Mouse (Mus musculus) lung, postnatal 10 days (tissue): ENCODE data around the gene Epn1.

Source experiments
- DNase-seq: peaks from one replicate; pipeline ENCODE4 v3.0.0; 2021

Gene Epn1

DNA sequence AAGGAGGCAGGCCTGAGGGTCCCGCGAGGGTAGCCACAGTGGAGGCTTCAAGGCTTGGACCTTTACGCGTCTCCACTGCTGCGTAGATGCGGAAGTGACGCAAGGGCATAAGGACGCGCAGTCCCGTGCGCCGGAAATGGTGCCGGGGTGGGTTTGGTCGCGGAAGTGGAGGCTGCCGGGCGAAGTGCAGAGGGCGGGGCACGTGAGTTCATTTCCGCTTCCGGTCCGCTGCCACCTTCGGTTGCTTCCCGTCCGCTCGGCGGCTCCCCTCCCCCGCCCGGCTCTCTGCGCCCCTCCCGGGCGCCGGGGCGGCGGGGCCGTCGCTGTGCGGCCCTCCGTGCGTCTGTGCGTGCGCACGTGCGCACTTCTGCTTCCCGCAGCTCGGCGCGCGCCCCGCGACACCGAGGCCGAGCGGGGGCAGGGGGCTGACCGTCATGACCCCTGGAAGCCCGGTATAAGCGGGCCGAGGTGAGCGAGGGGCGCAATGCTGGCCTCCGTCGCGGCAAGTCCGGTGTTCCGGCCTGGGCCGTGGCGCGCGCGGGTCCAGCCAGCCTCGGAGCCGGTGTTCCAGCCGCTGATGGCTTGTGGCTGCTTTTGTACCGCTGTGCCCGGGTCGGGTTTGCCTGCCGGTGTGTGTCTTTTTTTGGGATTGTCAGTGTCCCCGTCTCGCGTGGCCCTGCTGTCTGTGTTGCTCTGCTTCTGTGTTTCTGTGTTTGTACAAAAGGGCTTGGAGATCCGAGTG lies at the start of gene Epn1:
TSS of gene Epn1 (plus strand) at position 226 of the 742 bp plus-strand sequence.
- peak; percentile 98 for DNase-seq

DNA sequence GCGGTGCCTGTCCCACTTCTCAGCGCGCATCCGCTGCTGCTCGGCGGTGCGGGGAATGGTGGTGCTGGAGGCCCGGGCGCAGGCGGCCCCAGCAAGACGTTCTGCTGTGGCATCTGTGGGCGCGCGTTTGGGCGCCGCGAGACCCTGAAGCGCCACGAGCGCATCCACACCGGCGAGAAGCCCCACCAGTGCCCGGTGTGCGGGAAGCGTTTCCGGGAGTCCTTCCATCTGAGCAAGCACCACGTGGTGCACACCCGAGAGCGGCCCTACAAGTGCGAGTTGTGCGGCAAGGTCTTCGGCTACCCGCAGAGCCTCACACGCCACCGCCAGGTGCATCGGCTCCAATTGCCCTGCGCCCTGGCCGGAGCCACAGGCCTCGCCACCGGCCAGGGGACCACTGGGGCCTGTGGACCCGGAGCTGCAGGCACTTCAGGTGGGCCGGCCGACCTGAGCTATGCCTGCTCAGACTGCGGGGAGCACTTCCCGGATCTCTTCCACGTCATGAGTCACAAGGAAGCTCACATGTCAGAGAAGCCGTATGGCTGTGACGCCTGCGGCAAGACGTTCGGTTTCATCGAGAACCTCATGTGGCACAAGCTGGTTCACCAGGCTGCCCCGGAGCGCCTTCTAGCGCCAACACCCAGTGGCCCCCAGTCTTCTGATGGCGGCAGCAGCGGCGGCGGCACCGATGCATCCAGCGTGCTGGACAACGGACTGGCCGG lies 49.3 kb upstream of the Epn1 start:
- no peak for DNase-seq

DNA sequence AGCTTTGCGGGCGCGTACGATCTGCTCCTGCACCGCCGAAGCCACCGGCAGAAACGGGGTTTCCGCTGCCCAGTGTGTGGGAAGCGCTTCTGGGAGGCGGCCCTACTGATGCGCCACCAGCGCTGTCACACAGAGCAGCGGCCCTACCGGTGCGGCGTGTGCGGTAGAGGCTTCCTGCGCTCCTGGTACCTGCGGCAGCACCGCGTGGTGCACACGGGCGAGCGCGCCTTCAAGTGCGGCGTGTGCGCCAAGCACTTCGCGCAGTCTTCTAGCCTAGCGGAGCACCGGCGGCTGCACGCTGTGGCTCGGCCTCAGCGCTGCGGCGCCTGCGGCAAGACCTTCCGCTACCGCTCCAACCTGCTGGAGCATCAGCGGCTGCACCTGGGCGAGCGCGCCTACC lies 48.5 kb upstream of the Epn1 start:
- no peak for DNase-seq

DNA sequence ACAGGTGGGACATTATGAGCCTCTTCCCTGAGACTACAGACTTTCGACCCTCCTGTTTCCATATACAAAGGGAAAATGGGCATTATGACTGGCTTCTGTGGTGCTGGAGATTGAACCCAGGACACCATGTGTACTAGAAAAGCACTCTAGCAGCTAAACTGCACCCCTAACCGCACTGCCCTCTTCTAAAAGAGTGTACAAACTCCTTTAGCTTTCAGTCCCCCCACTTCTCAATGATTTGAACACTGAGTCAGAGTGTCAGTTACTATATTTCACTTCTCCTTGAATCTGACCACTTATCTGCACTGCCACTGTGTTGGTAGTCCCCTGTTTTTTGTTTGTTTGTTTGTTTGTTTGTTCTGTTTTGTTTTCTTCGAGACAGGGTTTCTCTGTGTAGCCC lies 46.2 kb upstream of the Epn1 start, which contains the start of gene 4632433K11Rik:
TSS of gene 4632433K11Rik (plus strand) at position 301 of the 400 bp plus-strand sequence.
- DNase-seq = no peak

DNA sequence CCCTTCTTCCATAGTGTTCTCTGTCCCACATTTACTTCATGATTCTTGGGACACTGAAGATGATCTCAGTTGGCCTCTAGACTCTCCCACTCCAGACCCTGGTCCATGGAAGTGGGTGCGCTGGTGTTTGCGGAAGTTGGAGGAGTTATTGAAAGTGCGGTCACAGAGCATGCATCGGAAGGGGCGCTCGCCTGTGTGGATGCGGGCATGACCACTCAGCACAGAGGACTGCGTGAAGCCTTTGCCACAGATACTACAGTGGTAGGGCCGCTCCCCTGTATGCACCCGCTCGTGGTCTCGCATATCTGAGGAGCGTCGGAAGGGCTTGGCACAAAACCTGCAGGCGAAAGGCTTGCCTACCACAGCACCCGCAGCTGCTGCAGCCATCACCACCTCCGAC lies 44.4 kb upstream of the Epn1 start:
- DNase-seq = no peak

DNA sequence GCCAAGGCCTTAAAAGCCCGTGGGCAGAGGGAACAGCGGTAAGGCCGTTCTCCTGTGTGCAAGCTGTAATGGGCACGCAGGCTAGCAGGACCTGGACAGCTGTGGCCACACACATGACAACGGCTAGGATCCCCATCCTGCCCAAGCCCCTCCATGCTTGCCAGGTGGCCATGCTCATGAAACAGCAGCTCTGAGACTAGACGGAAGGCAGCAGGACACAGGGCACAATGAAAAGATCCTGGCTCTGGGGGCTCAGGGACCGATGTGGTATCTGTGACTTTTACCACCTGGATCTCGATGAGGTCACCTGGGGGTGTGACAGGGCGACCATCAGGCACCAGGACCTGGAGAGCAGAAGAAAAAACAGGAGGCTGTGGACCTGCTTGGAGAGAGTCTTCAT lies 43.9 kb upstream of the Epn1 start:
- no peak for DNase-seq

DNA sequence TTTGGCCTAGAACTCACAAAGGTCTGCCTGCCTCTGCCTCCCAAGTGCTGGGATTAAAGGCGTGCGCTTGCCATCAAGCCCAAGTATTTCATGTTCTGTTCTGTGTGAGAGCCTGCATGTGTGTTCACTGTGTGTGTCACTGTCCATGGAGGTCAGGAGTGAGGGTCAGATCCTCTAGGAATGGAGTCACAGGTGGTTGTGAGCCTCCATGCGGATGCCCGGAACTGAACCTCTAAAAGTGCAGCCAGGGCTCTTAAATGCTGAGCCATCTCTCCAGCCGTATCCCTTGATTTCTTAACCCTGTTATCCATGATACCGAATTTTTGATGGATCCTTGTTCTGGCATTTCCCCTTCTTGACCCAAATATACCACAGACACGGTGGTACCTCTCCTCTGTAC lies 43.0 kb upstream of the Epn1 start:
- DNase-seq = no peak

DNA sequence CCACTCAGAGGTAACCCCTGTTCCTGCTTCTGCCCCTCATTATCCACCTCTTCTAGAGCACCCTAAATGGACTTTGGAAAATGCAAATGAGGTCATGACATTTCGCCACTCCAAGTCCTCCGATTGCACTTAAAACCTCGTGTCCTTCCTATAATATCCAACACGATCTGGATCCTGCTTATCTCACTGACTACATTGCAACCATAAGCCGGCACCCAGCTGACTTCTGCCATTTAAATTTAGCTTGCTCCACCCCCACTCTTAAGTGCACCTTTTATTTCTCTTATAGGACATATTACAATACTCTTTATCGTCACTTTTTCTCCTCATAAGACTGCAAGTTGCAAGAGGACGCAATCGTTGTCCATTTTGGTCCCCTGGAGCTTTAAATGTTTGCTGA lies 42.6 kb upstream of the Epn1 start:
- no peak for DNase-seq

DNA sequence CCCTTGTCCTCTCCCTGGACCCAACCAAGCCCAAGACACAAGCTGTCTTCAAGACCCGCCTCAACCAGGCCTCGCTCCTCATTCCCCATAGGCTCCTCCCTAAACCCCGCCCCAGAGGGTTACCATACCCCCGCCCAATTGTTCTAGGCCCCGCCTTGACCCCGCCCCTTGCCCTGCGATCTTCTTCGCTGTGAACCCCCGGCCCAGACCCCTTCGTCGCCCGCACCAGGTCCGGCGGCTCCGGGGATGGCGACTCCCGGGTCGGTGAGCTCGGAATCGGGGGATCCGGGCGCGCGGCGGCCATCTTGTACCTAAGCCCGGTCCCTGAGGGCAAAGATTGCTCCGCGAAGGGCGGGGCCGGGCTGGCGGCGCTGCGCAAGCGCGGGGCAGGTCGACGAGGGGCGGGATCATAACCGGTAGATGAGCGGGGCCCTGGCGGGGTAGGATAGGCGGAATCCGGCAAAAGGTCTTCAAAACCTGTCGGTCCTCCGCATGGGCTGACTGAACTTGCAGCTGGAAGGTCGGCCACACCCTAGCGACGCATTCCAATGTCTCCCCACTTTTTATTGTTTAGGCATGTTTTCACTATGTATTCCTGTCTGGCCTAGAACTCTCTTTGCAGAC lies 41.8 kb upstream of the Epn1 start, which contains the start of gene Zfp784:
TSS of gene Zfp784 (minus strand) at position 338 of the 624 bp plus-strand sequence.
- peak; percentile 97 for DNase-seq

DNA sequence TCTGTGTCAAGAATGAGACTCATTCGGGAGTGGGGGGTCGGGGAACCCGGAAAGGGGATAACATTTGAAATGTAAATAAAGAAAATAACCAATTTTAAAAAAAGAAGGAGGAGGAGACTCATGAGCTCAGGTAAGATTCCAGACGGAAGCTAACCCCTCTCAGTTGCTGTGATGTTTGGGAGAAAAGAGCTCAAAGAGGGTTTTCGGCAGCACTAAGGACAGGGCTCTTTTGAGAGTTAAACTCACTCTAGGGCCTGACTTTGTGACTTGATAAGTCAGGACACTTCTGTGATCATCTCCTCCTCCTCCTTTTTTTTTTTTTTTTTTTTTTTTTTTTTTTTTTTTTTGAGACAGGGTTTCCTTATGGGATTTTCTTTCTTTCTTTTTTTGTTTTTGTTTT lies 41.1 kb upstream of the Epn1 start:
- no peak for DNase-seq

DNA sequence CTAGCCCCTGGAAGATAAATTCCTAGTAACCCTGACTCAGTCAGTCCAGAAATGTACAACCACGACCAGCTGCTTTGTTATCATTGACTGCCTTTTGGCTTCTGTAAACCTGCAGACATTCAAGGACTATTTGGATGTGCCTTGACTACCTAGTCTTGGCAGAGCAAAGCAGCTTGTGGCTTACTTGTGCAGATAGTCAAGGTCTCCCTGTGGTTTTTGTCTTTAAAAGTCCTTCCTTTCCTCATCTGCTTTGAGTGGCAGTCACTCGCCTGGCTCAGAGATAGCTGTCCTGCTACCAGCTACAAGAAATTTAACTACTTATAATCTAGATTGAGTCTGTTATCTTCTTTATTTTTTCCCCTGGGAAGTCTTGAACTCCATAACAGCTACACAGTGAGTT lies 35.1 kb upstream of the Epn1 start:
- DNase-seq = no peak

DNA sequence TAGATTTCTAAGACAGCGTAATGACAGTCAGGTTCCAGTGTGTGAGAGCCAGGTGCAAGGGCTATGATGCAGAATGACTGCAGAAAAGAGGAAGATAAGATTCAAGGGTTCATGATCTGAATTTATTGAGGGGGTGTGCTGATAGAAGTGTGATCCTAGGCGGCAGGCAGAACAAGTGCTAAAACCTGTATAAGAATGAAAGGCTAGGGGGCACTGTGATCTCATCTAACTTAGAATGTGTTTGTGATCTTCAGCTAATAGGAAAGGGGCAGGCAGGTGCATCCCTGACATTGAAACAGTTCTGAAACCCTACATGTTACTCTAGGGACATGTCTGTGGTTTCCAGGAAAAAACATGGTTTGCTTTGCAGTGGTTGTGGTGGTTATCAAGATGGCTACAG lies 33.9 kb upstream of the Epn1 start:
- DNase-seq = no peak

DNA sequence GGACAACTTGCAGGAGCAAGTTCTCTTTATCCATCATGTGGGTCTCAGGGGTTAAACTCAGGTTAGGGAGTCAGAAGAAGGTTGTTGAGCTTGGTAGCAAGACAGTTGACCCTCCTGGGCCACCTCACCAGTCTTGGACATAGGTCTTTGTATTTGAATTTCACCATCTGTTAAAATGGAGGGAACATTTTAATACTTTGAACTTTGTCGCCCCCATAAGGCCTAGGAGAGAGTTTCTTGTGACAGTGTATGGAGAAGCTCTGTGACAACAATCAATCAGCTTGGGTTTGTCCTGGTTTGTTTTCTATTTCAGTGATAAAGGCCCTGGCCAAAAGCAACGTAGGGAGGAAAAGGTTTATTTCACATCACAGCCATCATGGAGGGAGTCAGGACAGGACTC lies 32.7 kb upstream of the Epn1 start:
- peak; percentile 69 for DNase-seq

DNA sequence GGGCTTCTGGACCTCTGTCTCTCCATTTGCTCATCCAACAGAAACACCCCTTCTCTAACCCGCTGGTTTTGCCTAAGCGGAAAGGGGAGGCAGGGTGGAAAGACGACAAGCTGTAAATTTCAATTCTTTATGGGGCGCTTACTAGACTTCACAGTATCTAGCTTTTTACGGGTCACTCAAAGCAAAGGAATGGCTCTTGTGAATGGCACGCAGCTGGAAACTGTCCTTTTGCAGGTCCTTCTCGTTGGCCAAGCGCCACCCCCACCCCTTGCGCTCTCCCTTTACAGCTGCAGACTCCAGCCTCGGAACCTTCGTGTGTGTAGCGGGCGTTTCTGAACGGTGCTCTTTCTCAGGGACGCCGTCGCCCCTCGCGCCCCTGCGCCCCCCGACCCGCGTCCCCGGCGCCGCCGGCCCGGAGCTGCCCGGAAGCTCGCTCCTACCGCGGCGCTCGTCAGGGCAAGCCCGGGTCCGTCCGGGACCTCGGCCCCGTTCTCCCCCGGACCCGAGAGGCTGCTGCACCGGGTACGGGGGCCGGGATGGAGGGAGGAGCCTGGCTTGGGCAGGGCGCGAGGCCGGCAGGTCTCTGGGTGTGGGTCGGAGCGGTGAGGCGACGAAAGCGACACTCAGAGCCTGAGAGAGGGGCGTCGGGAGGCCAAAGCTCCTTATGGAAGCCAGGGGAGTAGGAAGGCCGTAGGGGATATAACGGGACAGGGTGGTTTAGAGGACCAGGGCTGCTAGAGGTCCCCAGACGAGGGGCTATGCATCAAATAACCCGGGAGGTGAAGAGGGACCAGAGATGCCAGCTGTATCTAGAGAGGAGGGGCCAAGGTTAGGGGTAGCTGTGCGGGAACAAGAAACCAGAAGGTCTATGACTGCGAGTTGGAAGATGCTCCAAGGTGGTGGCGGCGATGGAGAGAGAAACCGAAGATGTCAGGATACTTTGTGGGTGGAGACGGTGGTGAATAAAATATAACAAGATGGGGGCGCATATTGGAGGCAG lies 28.5 kb upstream of the Epn1 start, which contains the start of gene Zfp580:
TSS of gene Zfp580 (plus strand) at position 346 of the 1,000 bp plus-strand sequence.
- DNase-seq = peak; percentile 88

DNA sequence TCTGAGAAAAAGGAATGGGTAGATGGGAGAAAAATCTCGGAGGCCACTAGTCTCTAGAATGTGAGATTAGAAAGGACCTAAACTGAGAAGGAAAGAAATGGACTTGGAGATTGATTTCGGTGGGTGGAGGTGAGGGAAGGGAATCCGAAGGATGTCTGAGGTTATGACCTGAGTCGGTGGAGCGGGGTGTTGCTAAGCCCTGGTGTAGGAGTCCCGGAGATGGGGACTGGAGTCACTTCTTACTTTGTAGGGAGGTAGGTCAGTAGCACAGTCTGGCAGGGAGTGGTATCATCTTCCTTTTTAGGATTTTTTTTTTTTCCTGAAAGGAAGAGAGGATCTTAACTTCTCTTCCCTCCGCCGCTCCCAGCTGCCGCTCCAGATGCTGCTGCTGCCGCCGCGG lies 27.6 kb upstream of the Epn1 start:
- DNase-seq = no peak

DNA sequence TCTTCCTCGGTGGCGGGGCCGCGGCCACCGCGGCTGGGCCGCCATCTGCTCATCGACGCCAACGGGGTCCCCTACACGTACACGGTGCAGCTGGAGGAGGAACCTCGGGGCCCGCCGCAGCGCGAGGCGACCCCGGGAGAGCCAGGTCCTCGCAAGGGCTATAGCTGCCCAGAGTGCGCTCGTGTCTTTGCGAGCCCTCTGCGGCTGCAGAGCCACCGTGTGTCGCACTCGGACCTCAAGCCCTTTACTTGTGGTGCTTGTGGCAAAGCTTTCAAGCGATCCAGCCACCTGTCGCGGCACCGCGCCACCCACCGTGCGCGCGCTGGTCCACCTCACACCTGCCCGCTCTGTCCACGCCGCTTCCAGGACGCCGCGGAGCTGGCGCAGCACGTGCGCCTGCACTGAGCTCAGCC lies 27.1 kb upstream of the Epn1 start:
- DNase-seq = no peak

DNA sequence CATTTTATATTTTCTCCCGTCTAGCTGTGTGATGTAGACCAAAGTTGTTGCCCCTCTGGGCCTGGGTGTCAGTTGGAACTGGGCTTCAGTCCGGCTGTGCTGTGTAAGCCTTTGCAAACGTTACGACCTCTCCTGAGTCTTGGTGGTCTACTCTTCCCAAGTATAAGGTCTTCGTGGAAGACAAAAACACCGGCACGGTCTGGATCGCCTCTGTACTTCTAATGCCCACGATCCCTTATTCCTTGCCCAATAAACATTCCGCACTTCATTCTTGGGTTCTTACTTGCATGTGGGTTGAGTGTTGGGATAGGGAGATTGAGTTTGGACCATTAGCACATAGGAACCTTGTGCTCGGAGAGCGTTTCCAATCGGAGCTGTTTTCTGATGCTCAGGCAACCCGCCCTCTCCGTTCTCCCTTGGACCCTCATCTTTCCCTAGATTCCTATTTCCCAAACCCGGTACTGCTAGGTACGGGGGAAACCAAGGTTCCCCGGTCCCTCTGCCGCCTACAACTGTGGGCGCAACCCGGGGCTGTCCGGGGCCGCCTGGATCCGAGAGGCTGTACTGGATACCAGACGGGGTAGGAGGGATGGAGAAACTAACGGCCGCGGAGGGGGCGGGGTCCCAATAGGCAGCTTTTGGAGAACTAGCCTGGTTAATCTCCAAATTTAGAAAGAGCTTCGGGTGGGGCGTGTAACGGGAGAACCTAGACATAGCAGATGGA lies 26.4 kb upstream of the Epn1 start:
- DNase-seq = no peak

DNA sequence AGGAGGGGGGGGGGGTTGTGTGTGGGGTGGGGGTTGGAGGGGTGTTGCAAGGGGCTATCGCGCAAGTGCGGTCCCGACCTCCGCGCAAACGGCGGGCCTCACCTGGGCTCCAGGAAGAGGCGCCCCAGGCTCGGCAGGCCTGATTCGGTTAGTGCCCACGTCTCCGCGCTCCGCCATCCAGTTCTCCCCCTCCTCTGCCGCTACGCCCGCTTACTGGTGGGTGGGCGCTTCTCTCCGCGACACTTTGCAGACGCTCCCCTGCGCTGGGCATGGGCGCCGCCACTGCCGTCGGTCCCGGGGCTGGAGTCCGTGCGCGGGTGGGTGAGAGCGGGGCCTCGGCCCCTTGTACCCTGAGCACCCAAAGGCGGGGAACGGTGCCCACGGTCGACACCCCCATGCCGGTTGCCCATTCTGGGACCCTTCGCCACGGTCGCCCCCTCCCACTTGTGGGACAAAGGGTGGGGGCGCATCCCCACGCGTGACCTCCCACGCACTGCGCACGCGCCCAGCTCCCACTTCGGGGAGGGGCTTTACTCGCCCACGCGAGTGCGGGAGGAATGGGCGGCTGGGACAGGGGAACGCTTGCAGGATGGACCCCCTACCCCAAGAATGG lies 23.3 kb upstream of the Epn1 start:
- DNase-seq = no peak

DNA sequence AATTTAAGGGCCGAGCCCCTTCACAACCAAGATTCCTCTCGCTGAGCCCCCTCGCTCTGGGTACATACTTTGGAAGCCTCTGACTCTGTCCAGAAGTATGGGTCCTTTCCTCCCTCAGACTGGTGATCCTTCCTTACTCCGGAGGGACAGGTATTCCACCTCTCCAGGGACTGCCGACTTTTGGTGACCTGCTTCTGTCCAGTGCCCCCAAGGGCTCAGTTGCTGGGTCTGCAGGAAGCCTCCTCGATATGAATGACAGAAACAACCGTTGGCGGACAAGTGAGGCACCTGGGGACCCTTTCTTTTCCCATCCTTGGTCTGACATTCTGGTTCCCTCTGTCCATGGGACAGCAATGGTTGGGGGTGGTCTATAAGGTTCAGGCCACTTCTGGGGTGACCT lies 22.7 kb upstream of the Epn1 start:
- DNase-seq = no peak

DNA sequence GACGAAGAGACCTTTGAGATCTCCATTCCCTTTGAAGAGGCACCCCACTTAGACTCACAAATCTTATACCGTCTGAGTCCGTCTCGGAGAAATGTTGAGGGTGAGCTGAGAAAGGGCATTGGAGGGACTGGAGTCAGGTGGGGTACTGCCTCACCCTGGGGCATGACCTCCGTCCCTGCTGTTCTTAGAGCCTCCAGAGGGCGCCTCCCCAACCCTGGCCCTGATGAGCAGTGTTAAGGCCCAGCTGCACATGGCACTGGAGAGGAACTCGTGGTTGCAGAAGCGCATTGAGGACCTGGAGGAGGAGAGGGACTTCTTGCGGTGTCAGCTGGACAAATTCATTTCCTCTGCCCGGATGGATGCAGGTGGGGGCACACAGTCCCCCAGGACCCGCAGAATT lies 22.2 kb upstream of the Epn1 start:
- DNase-seq = no peak

DNA sequence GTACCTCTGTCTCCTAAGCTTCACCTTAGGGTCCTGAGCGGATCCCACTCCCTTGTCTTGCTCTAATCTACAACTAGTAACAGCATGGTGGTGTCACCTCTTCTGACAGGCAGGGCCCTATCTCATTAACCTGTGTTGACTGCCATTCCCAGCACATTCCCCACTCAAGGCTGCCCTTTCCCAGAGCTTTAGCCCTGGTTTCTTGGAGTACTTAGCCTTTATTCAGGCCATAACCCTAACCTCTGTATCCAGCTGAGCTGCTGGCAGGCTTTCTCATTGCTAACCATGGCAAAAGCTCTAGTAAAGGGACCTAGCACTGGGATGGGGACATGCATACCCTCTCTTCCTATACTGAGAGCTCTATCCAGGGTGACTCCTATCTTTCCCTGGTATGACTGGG lies 21.4 kb upstream of the Epn1 start:
- no peak for DNase-seq
